Mouse (Mus musculus): ENCODE results near the gene Pfdn6. TPM values are rescaled to one million over a fixed set of nuclear protein-coding genes. Genes with fewer than 3 reads are reported as not detected.

The Pfdn6 gene
- total and polyA plus RNA-seq, 3 experiments: 75.3 to 373 (median 141) TPM

GRCm38 (mm10) chr17:33911813-33912414 is 28.2 kb downstream of the Pfdn6 start:
- no peak for TF ChIP-seq TAL1 (conservative IDR thresholded peaks at IDR 0.05; ENCODE audit: low read depth, low read length)
- no peak for TF ChIP-seq GATA1 (IDR thresholded peaks at IDR 0.05; ENCODE audit: borderline replicate concordance, low read length)
- no peak for TF ChIP-seq CTCF (IDR thresholded peaks at IDR 0.05; ENCODE audit: low read depth, low read length)
- TF ChIP-seq POLR2AphosphoS5 (IDR thresholded peaks at IDR 0.05; ENCODE audit: insufficient replicate concordance, low read depth, low read length): no peak
- no peak for TF ChIP-seq GATA2 (IDR thresholded peaks at IDR 0.05; ENCODE audit: borderline replicate concordance, low read depth, low read length)
- Histone ChIP-seq H3K9me3 (replicated peaks) (peaks cover 2% of the 10 kb centered on the region), H3K36me3 (replicated peaks) (peaks cover 53% of the 10 kb centered on the region), H3K4me3 (ENCODE audit: low read depth, low read length) (peak overlapping the region; percentile 56; the same call in 1 of the 2 replicates), H3K27me3 (ENCODE audit: insufficient read depth, low read length) (no peaks in the 10 kb centered on the region), H3K4me1 (ENCODE audit: insufficient read depth, low read depth, low read length) (peaks cover 75% of the 10 kb centered on the region)
- DNase-seq (ENCODE audit: low spot score): no peak
- no peak for ATAC-seq (ENCODE audit: extremely low read depth, insufficient number of reproducible peaks, low FRiP score, poor library complexity, severe bottlenecking)

- Histone ChIP-seq H3K36me3 (replicated peaks) (peaks cover 50% of the 10 kb centered on the region), H3K4me1 (ENCODE audit: insufficient read depth, low read depth, low read length) (peaks cover 78% of the 10 kb centered on the region), H3K4me3 (ENCODE audit: low read depth, low read length) (peak overlapping the region; percentile 56; the same call in 1 of the 2 replicates), H3K9me3 (replicated peaks) (no peaks in the 10 kb centered on the region), H3K27me3 (ENCODE audit: insufficient read depth, low read length) (no peaks in the 10 kb centered on the region)
- ATAC-seq (ENCODE audit: extremely low read depth, insufficient number of reproducible peaks, low FRiP score, poor library complexity, severe bottlenecking): no peak
- no peak for DNase-seq (ENCODE audit: low spot score)
- TF ChIP-seq GATA2 (IDR thresholded peaks at IDR 0.05; ENCODE audit: borderline replicate concordance, low read depth, low read length): no peak
- no peak for TF ChIP-seq TAL1 (conservative IDR thresholded peaks at IDR 0.05; ENCODE audit: low read depth, low read length)
- no peak for TF ChIP-seq CTCF (IDR thresholded peaks at IDR 0.05; ENCODE audit: low read depth, low read length)
- TF ChIP-seq GATA1 (IDR thresholded peaks at IDR 0.05; ENCODE audit: borderline replicate concordance, low read length): no peak
- no peak for TF ChIP-seq POLR2AphosphoS5 (IDR thresholded peaks at IDR 0.05; ENCODE audit: insufficient replicate concordance, low read depth, low read length)
Measured at GRCm38 (mm10) chr17:33911052-33911812, 28.9 kb downstream of the Pfdn6 start.

- no peaks in the 10 kb centered on the region for H3K9me3 ChIP-seq (replicated peaks)
- no peak for ATAC-seq (ENCODE audit: extremely low read depth, insufficient number of reproducible peaks, low FRiP score, poor library complexity, severe bottlenecking)
- peaks cover 78% of the 10 kb centered on the region for H3K4me1 ChIP-seq (ENCODE audit: insufficient read depth, low read depth, low read length)
- no peak for TF ChIP-seq TAL1 (conservative IDR thresholded peaks at IDR 0.05; ENCODE audit: low read depth, low read length)
- no peak for TF ChIP-seq GATA1 (IDR thresholded peaks at IDR 0.05; ENCODE audit: borderline replicate concordance, low read length)
- no peak for TF ChIP-seq CTCF (IDR thresholded peaks at IDR 0.05; ENCODE audit: low read depth, low read length)
- no peak for TF ChIP-seq POLR2AphosphoS5 (IDR thresholded peaks at IDR 0.05; ENCODE audit: insufficient replicate concordance, low read depth, low read length)
- TF ChIP-seq GATA2 (IDR thresholded peaks at IDR 0.05; ENCODE audit: borderline replicate concordance, low read depth, low read length): no peak
- no peaks in the 10 kb centered on the region for H3K27me3 ChIP-seq (ENCODE audit: insufficient read depth, low read length)
- DNase-seq (ENCODE audit: low spot score): no peak
- H3K36me3 ChIP-seq (replicated peaks): peaks cover 50% of the 10 kb centered on the region
- peak overlapping the region; percentile 97 for H3K4me3 ChIP-seq (ENCODE audit: low read depth, low read length)
Measured at GRCm38 (mm10) chr17:33910346-33911051, 29.6 kb downstream of the Pfdn6 start.

GRCm38 (mm10) chr17:33909869-33910250 is 30.3 kb downstream of the Pfdn6 start:
- Histone ChIP-seq H3K4me1 (ENCODE audit: insufficient read depth, low read depth, low read length) (peaks cover 73% of the 10 kb centered on the region), H3K36me3 (replicated peaks) (peaks cover 45% of the 10 kb centered on the region), H3K9me3 (replicated peaks) (no peaks in the 10 kb centered on the region), H3K4me3 (ENCODE audit: low read depth, low read length) (peak overlapping the region; percentile 97), H3K27me3 (ENCODE audit: insufficient read depth, low read length) (no peaks in the 10 kb centered on the region)
- no peak for ATAC-seq (ENCODE audit: extremely low read depth, insufficient number of reproducible peaks, low FRiP score, poor library complexity, severe bottlenecking)
- DNase-seq (ENCODE audit: low spot score): peak; percentile 66
- no peak for TF ChIP-seq GATA1 (IDR thresholded peaks at IDR 0.05; ENCODE audit: borderline replicate concordance, low read length)
- no peak for TF ChIP-seq CTCF (IDR thresholded peaks at IDR 0.05; ENCODE audit: low read depth, low read length)
- no peak for TF ChIP-seq GATA2 (IDR thresholded peaks at IDR 0.05; ENCODE audit: borderline replicate concordance, low read depth, low read length)
- no peak for TF ChIP-seq TAL1 (conservative IDR thresholded peaks at IDR 0.05; ENCODE audit: low read depth, low read length)
- no peak for TF ChIP-seq POLR2AphosphoS5 (IDR thresholded peaks at IDR 0.05; ENCODE audit: insufficient replicate concordance, low read depth, low read length)

- no peak for TF ChIP-seq TAL1 (conservative IDR thresholded peaks at IDR 0.05; ENCODE audit: low read depth, low read length)
- no peak for TF ChIP-seq CTCF (IDR thresholded peaks at IDR 0.05; ENCODE audit: low read depth, low read length)
- no peak for TF ChIP-seq GATA2 (IDR thresholded peaks at IDR 0.05; ENCODE audit: borderline replicate concordance, low read depth, low read length)
- TF ChIP-seq GATA1 (IDR thresholded peaks at IDR 0.05; ENCODE audit: borderline replicate concordance, low read length): no peak
- TF ChIP-seq POLR2AphosphoS5 (IDR thresholded peaks at IDR 0.05; ENCODE audit: insufficient replicate concordance, low read depth, low read length): no peak
- no peaks in the 10 kb centered on the region for H3K27me3 ChIP-seq (ENCODE audit: insufficient read depth, low read length)
- peak; percentile 98 for DNase-seq (ENCODE audit: low spot score)
- ATAC-seq (ENCODE audit: extremely low read depth, insufficient number of reproducible peaks, low FRiP score, poor library complexity, severe bottlenecking): peak; percentile 87
- peaks cover 39% of the 10 kb centered on the region for H3K36me3 ChIP-seq (replicated peaks)
- peak within 1 kb of the TSS; percentile 97 for H3K4me3 ChIP-seq (ENCODE audit: low read depth, low read length)
- no peaks in the 10 kb centered on the region for H3K9me3 ChIP-seq (replicated peaks)
- peaks cover 71% of the 10 kb centered on the region for H3K4me1 ChIP-seq (ENCODE audit: insufficient read depth, low read depth, low read length)
Measured at GRCm38 (mm10) chr17:33909077-33909868, 30.9 kb downstream of the Pfdn6 start, which contains the start of gene Daxx. Gene Daxx, plus strand, starts transcription at chr17:33909414.
